Mouse (Mus musculus) Patski (cell line): Measurements from ENCODE around the gene Tha1. TPM values are rescaled to one million over a fixed set of nuclear protein-coding genes. Genes with fewer than 3 reads are reported as not detected.

Experiments
- ATAC-seq: fragments of 100-300 bp; one replicate; pipeline ENCODE4 v1.8.0; 2021
- CTCF ChIA-PET: fragments of 350-600 bp; sonication (Branson Sonifier 250); formaldehyde crosslinking; loops from one replicate; lab custom pipeline; 2022; ENCODE audit warnings: inconsistent platforms; lab: Charles Lee
- POLR2A ChIA-PET: fragments of 350-600 bp; sonication (Branson Sonifier 250); formaldehyde crosslinking; loops from one replicate; lab custom pipeline; 2022; ENCODE audit warnings: antibody characterized with exemption, inconsistent platforms; lab: Charles Lee
- DNase-seq: peaks from one replicate; pipeline ENCODE4 v3.0.0-alpha.2; 2011; ENCODE audit warnings: low read depth, low spot score
- H3K27me3 ChIP-seq: fragments of 371-371 bp; one replicate; pipeline ENCODE4 v1.5.1; 2021
- CTCF ChIP-seq: fragments of 100-300 bp; IDR thresholded peaks from one replicate; pipeline ENCODE4 v1.5.1; 2021
- in situ Hi-C: fragments of 300-500 bp; cut with MboI; formaldehyde crosslinking; loops from 3 replicates; pipeline ENCODE4 v1.11.1; 2018; ENCODE audit warnings: low pct_unique_long_range_greater_than_20kb, mixed read lengths
- polyA plus RNA-seq: library from polyadenylated mRNA; unstranded; gene quantifications from one replicate; pipeline ENCODE4 v1.2.3, GENCODE M21; 2021

The Tha1 gene
- polyA plus RNA-seq, 1 experiment from 2014 or later = 10.6 TPM

DNA sequence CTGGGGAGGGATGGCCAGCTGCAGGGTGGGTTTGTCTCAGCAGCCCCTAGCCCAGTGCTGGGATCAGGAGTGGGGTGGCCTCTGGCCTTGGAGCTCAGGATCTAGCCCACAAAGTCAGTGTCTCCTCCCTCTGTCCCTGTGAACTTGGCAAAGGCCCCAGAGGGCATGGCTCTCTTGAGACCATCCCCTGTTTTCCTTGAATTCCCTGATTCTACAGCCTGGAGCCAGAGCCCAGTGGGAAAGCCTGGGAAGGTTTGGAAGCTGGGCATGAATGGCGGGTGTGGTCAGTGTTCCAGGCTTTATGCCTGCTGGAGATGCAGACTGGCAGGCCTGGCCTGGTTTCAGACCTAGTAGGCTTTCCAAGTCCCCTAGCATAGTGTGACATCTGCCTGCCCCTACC lies 8.9 kb upstream of the Tha1 start:
- H3K27me3 ChIP-seq = no peaks in the 10 kb centered on the region
- ChIA-PET CTCF (interaction anchor here (1.1 kb wide), 1 partner anchor 30 kb away, joined by 3 read pairs; no protein-coding TSS in a partner anchor), POLR2A (interaction anchor here (0.7 kb wide), 1 partner anchor 160 kb away, joined by 3 read pairs; no protein-coding TSS in a partner anchor)
- ATAC-seq (no peak), DNase-seq (no peak)
- no peak for TF ChIP-seq CTCF
- in situ Hi-C loops = no loop called here

DNA sequence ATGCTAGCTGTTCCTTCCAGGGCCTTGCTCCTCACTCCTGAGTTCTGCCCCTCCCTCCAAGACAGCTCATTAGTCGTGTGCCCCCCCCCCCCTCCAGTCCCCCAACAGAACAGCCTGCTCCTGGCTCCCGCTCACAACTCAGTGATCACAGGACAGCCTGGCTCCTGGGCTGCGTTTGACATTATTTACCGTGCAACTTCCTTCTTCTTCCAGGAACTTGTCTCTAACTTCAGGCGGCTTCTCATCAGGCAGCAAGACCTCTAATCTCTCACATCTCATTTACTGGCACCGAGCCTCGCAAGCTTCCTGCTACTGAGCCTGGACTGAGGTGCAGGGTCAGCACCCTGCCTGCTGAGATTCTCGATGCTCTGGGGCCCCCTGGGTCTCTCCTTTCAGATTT lies 8.5 kb upstream of the Tha1 start:
- in situ Hi-C loops = no loop called here
- ATAC-seq (no peak), DNase-seq (no peak)

DNA sequence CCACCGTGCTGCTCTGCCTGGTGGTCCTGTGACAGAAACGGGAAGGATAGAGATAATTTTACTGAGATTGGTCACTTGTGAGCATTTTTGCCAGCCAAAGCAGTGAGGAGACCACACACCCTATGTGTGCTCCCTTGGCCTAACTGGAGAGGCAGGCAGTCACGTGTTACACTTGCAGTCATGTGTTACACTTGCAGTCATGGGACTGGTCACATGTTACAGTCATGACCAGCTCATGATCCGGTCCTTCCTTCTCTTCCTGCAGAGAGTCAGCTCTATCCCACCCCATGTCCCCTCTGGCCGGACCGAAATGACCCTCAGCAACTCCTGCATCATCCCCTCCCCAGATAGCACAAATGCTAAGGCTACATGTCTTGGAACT lies 7.7 kb upstream of the Tha1 start:
- ATAC-seq (no peak), DNase-seq (no peak)
- no peaks in the 10 kb centered on the region for H3K27me3 ChIP-seq
- CTCF ChIA-PET = interaction anchor here (0.7 to 1.1 kb wide), 4 partner anchors 10 to 114 kb away, joined by 3 read pairs; no protein-coding TSS in a partner anchor
- in situ Hi-C loops = no loop called here
- TF ChIP-seq CTCF = no peak
- POLR2A ChIA-PET = no interaction called here

More for the DNA sequence above, 8.5 kb upstream of the Tha1 start:
- TF ChIP-seq CTCF = no peak
- no peaks in the 10 kb centered on the region for H3K27me3 ChIP-seq
- POLR2A ChIA-PET = interaction anchor here (0.7 kb wide), 1 partner anchor 160 kb away, joined by 3 read pairs; no protein-coding TSS in a partner anchor
- CTCF ChIA-PET = interaction anchor here (0.8 to 1.1 kb wide), 2 partner anchors 31 to 113 kb away, joined by 3 read pairs; no protein-coding TSS in a partner anchor

DNA sequence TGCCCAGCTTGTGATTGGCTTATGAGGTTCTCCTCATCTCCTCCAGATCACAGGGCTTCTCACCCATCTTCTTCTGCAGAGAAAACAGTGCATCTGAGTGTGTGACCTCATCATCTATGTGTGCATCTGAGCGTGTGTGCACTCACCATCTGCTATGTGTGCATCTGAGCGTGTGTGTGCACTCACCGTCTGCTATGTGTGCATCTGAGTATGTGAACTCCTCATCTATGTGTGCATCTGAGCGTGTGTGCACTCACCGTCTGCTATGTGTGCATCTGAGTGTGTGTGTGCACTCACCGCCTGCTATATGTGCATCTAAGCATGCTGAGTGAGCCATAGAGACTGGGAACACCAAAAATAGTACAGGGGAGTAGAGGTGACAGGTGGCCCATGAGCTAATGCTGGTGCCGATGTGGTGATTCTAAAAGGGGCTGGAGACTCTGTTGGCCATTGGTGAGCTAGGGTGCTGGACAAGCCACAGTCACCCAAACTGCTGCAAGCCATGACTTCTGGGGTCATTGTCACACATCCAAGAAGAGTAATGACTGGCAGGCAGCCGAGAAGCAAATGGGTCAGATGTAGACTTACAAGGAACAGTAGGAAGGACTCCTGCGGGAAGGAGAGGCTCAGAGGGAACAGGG lies 7.2 kb upstream of the Tha1 start:
- no peaks in the 10 kb centered on the region for H3K27me3 ChIP-seq
- ChIA-PET CTCF (interaction anchor here (0.7 to 0.8 kb wide), 2 partner anchors 10 to 87 kb away, joined by 3 read pairs; no protein-coding TSS in a partner anchor), POLR2A (no interaction called here)
- in situ Hi-C loops = no loop called here
- no peak for TF ChIP-seq CTCF
- ATAC-seq (no peak), DNase-seq (no peak)

DNA sequence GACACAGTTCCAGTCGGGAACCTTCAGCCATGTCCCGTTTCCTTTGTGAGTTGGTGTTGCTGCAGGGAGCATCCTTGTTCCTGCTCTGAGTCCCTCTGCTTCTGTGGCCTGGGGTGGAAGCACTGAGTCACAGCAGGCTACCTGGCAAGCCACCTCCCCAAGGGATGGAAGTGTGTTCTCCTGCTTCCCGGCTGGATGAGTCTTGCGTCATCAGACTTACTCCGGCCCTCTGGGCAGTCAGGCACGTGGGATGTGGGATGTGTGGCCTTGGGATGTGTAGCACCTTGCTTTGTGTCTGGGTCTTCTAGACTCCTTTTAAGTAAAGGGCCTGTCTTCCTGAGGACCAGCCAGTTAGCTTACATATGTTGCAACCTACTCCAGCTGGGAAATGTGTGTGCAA lies 6.4 kb upstream of the Tha1 start:
- ATAC-seq (no peak), DNase-seq (peak; percentile 27)
- POLR2A ChIA-PET = interaction anchor here (1.0 kb wide), 1 partner anchor 130 kb away, joined by 3 read pairs; no protein-coding TSS in a partner anchor
- no peaks in the 10 kb centered on the region for H3K27me3 ChIP-seq
- in situ Hi-C loops = no loop called here
- CTCF ChIA-PET = interaction anchor here (1.4 kb wide), 1 partner anchor 83 kb away, joined by 4 read pairs; no protein-coding TSS in a partner anchor
- no peak for TF ChIP-seq CTCF

DNA sequence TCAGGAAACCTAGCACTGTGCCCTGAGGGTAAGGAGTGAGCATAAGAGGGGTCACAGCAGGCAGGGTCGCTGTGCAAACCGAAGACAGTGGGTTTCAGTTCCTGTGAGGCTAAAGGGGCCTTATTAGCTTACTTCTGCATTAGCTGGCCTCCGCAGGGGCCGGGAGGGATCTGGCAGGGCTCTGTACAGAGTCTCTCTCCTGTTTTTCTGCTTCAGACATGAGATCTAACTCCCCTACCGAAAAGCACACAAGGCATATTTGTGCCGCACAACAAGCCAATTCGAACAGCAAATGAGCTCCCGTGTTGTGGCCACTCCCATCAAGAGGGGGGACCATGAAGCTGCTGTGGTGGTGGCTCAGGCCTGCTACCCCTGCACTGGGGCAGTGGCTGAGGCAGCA lies 5.6 kb upstream of the Tha1 start:
- DNase-seq = no peak
- H3K27me3 ChIP-seq = no peaks in the 10 kb centered on the region
- CTCF ChIA-PET = interaction anchor here (1.2 to 1.4 kb wide), 2 partner anchors 36 to 84 kb away, joined by 3 to 4 read pairs; no protein-coding TSS in a partner anchor
- in situ Hi-C loops = no loop called here
- POLR2A ChIA-PET = interaction anchor here (1.0 to 1.9 kb wide), 2 partner anchors 89 to 131 kb away, joined by 3 to 6 read pairs; no protein-coding TSS in a partner anchor
- TF ChIP-seq CTCF = no peak
- no peak for ATAC-seq

DNA sequence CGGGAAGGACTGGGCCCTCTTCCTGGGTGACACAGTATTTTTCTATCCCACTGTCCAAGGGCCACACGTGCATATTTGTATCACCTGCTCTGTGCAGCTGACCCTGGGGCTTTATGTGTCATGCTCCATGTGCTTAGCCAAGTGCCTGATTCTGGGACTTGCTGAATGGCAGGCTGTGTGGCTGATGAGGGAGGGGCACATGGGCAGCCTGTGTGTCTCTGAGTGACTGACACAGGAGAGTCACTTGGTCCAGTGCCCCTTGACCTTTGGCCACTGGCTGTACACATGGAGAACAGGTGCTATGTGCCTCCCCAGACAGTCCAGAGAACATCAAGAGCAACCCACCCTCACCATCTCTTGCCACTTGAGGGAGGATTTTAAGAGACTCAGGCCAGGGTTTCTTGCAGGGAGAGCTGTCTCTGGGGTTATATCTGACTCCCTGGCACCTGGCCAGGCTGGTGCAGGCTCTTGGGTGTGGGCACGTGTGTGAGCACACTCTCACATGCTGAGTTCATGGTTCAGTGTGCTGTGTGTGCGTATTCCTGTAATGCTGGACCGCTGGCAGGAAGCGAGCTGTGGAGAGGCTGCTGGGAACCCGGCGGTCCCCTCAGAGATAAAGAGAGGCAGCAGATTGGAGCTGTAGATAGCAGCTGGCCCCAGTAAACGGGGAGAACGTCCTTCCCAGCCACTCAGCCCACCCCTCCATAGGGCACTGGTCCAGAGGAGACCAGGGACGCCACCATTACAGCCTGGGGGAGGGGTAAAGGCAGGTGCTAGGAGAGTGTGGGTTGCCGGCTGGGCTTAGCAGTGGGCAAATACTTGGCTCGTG lies 4.8 kb upstream of the Tha1 start:
- ChIA-PET POLR2A (interaction anchor here (1.0 to 1.9 kb wide), 2 partner anchors 90 to 131 kb away, joined by 3 to 6 read pairs; no protein-coding TSS in a partner anchor), CTCF (interaction anchor here (1.2 to 1.4 kb wide), 2 partner anchors 37 to 85 kb away, joined by 3 to 4 read pairs; no protein-coding TSS in a partner anchor)
- ATAC-seq (no peak), DNase-seq (peak; percentile 33)
- no peaks in the 10 kb centered on the region for H3K27me3 ChIP-seq
- TF ChIP-seq CTCF = no peak
- in situ Hi-C loops = no loop called here

DNA sequence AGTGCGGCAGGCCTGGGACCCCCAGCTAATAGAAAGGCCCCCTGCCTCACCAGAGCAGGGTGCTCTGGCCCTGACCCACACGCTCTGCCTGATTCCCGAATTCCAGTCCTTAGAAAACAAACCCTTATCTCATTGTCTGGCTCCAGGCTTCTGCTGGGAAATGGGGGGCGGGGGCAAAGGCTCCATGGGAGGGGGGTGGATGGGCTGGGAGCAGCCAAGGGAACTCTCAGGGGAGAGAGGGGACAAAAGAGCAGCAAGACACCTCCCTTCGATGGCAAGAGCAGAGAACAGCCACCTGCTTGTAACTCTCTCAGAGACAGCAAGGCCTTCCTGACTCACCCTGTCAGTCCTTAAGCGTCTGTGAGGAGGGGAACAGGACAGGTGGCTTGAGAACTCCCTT lies 2.4 kb upstream of the Tha1 start:
- DNase-seq (no peak), ATAC-seq (no peak)
- CTCF ChIA-PET = no interaction called here
- no peak for TF ChIP-seq CTCF
- H3K27me3 ChIP-seq = no peaks in the 10 kb centered on the region
- POLR2A ChIA-PET = no interaction called here
- in situ Hi-C loops = no loop called here

DNA sequence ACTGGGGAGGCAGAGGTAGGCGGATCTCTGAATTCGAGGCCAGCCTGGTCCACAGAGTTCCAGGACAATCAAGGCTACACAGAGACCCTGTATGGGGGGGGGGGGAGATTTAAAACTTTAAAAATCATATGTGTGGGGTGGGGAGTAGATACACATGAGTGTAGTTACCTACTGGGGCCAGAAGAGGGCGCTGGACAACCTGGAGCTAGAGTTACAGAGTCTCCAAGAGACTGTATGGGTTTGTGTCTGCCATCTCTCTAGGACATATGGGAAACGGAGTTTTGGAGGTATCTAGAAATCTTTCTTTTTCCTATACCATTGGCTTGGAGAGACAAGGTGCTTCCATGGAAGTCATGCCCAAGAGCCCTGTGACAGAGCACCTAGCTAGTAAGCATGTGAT lies 1.1 kb upstream of the Tha1 start:
- ATAC-seq (no peak), DNase-seq (no peak)
- CTCF ChIA-PET = interaction anchor here (0.6 to 1.9 kb wide), 4 partner anchors 9 to 230 kb away, joined by 3 to 4 read pairs (median 4); no protein-coding TSS in a partner anchor
- POLR2A ChIA-PET = interaction anchor here (0.6 kb wide), 2 partner anchors 9 to 533 kb away, joined by 3 read pairs; no protein-coding TSS in a partner anchor
- in situ Hi-C loops = loop anchor here (5.0 kb wide), 1 partner anchor 228 kb away; no protein-coding TSS in a partner anchor
- no peak for TF ChIP-seq CTCF
- H3K27me3 ChIP-seq = no peaks in the 10 kb centered on the region
